Mouse (Mus musculus): ENCODE results near the gene Ankfy1. TPM values are rescaled to one million over a fixed set of nuclear protein-coding genes. Genes with fewer than 3 reads are reported as not detected.

Ankfy1 gene
- polyA plus RNA-seq (2015; fragmentation: Nextera tagmentation; extraction: Ambion mirVana) = 3.8 and 5.0 TPM in 2 replicates

- Histone ChIP-seq H3K36me3 (replicated peaks; ENCODE audit: insufficient read depth, low read length) (0 out of 2 replicates have a peak, but pooled peaks cover 2% of the 10 kb centered on the region), H3K4me1 (ENCODE audit: insufficient read depth) (peaks cover 51% of the 10 kb centered on the region), H3K9ac (replicated peaks) (peak within 1 kb of the TSS; percentile 83), H3K4me3 (ENCODE audit: low read depth, low read length) (peak within 1 kb of the TSS; percentile 97), H3K27ac (ENCODE audit: low read depth) (peak within 1 kb of the TSS; percentile 91), H3K4me2 (ENCODE audit: low read depth, low read length) (peak within 1 kb of the TSS; percentile 78), H3K27me3 (ENCODE audit: insufficient read depth, low read length) (no peaks in the 10 kb centered on the region), H3K9me3 (ENCODE audit: low read length) (no peaks in the 10 kb centered on the region)
- TF ChIP-seq EP300 (IDR thresholded peaks at IDR 0.05; ENCODE audit: low read depth) (peak; percentile 91), CTCF (IDR thresholded peaks at IDR 0.05; ENCODE audit: low read depth) (no peak)
- peak; percentile 98 for DNase-seq
- peak; percentile 95 for ATAC-seq
- WGBS (ENCODE audit: insufficient replicate concordance) = 1% methylated on average over 56 of the region's 56 CpGs
Measured at GRCm38 (mm10) chr11:72689551-72690510, at the start of gene Ankfy1. Gene Ankfy1 (plus strand): TSS chr11:72690006.

GRCm38 (mm10) chr11:72642730-72643129 lies 47.1 kb upstream of the Ankfy1 start:
- Histone ChIP-seq H3K9ac (replicated peaks) (no peak overlapping the region), H3K4me2 (ENCODE audit: low read depth, low read length) (no peak overlapping the region), H3K4me1 (ENCODE audit: insufficient read depth) (no peaks in the 10 kb centered on the region), H3K36me3 (replicated peaks; ENCODE audit: insufficient read depth, low read length) (no peaks in the 10 kb centered on the region), H3K27me3 (ENCODE audit: insufficient read depth, low read length) (no peaks in the 10 kb centered on the region), H3K4me3 (ENCODE audit: low read depth, low read length) (no peak overlapping the region), H3K9me3 (ENCODE audit: low read length) (no peaks in the 10 kb centered on the region), H3K27ac (ENCODE audit: low read depth) (no peak overlapping the region)
- DNase-seq = no peak
- 77% methylated on average over 4 of the region's 4 CpGs for WGBS (ENCODE audit: insufficient replicate concordance)
- TF ChIP-seq EP300 (IDR thresholded peaks at IDR 0.05; ENCODE audit: low read depth) (no peak), CTCF (IDR thresholded peaks at IDR 0.05; ENCODE audit: low read depth) (no peak)
- no peak for ATAC-seq

- no peaks in the 10 kb centered on the region for H3K4me1 ChIP-seq (ENCODE audit: insufficient read depth)
- H3K9me3 ChIP-seq (ENCODE audit: low read length) = no peaks in the 10 kb centered on the region
- H3K27me3 ChIP-seq (ENCODE audit: insufficient read depth, low read length) = no peaks in the 10 kb centered on the region
- no peaks in the 10 kb centered on the region for H3K36me3 ChIP-seq (replicated peaks; ENCODE audit: insufficient read depth, low read length)
- WGBS (ENCODE audit: insufficient replicate concordance) = 84% methylated on average over 5 of the region's 5 CpGs
- DNase-seq (no peak), ATAC-seq (no peak)
- TF ChIP-seq CTCF (IDR thresholded peaks at IDR 0.05; ENCODE audit: low read depth) = no peak
- TF ChIP-seq EP300 (IDR thresholded peaks at IDR 0.05; ENCODE audit: low read depth) = no peak
- no peak overlapping the region for H3K4me2 ChIP-seq (ENCODE audit: low read depth, low read length)
- no peak overlapping the region for H3K9ac ChIP-seq (replicated peaks)
- H3K27ac ChIP-seq (ENCODE audit: low read depth) = no peak overlapping the region
- H3K4me3 ChIP-seq (ENCODE audit: low read depth, low read length) = no peak overlapping the region
Measured at GRCm38 (mm10) chr11:72645386-72645785, 44.4 kb upstream of the Ankfy1 start.

GRCm38 (mm10) chr11:72650347-72650746 lies 39.5 kb upstream of the Ankfy1 start:
- H3K27me3 ChIP-seq (ENCODE audit: insufficient read depth, low read length) = no peaks in the 10 kb centered on the region
- WGBS (ENCODE audit: insufficient replicate concordance) = 83% methylated on average over 2 of the region's 2 CpGs
- H3K9me3 ChIP-seq (ENCODE audit: low read length) = no peaks in the 10 kb centered on the region
- H3K4me3 ChIP-seq (ENCODE audit: low read depth, low read length) = no peak overlapping the region
- H3K4me1 ChIP-seq (ENCODE audit: insufficient read depth) = no peaks in the 10 kb centered on the region
- H3K4me2 ChIP-seq (ENCODE audit: low read depth, low read length) = no peak overlapping the region
- ATAC-seq (no peak), DNase-seq (no peak)
- no peak overlapping the region for H3K9ac ChIP-seq (replicated peaks)
- TF ChIP-seq EP300 (IDR thresholded peaks at IDR 0.05; ENCODE audit: low read depth) (no peak), CTCF (IDR thresholded peaks at IDR 0.05; ENCODE audit: low read depth) (no peak)
- no peaks in the 10 kb centered on the region for H3K36me3 ChIP-seq (replicated peaks; ENCODE audit: insufficient read depth, low read length)
- no peak overlapping the region for H3K27ac ChIP-seq (ENCODE audit: low read depth)

- ATAC-seq (no peak), DNase-seq (no peak)
- Histone ChIP-seq H3K4me1 (ENCODE audit: insufficient read depth) (no peaks in the 10 kb centered on the region), H3K36me3 (replicated peaks; ENCODE audit: insufficient read depth, low read length) (no peaks in the 10 kb centered on the region), H3K9me3 (ENCODE audit: low read length) (no peaks in the 10 kb centered on the region), H3K4me3 (ENCODE audit: low read depth, low read length) (no peak overlapping the region), H3K4me2 (ENCODE audit: low read depth, low read length) (no peak overlapping the region), H3K27me3 (ENCODE audit: insufficient read depth, low read length) (no peaks in the 10 kb centered on the region), H3K9ac (replicated peaks) (no peak overlapping the region), H3K27ac (ENCODE audit: low read depth) (no peak overlapping the region)
- no peak for TF ChIP-seq EP300 (IDR thresholded peaks at IDR 0.05; ENCODE audit: low read depth)
- TF ChIP-seq CTCF (IDR thresholded peaks at IDR 0.05; ENCODE audit: low read depth) = peak; percentile 53
Measured at GRCm38 (mm10) chr11:72659918-72660317, 29.9 kb upstream of the Ankfy1 start.

GRCm38 (mm10) chr11:72660359-72660758 lies 29.4 kb upstream of the Ankfy1 start:
- H3K4me1 ChIP-seq (ENCODE audit: insufficient read depth) = no peaks in the 10 kb centered on the region
- ATAC-seq (no peak), DNase-seq (no peak)
- no peak overlapping the region for H3K4me2 ChIP-seq (ENCODE audit: low read depth, low read length)
- H3K9ac ChIP-seq (replicated peaks) = no peak overlapping the region
- H3K36me3 ChIP-seq (replicated peaks; ENCODE audit: insufficient read depth, low read length) = no peaks in the 10 kb centered on the region
- TF ChIP-seq CTCF (IDR thresholded peaks at IDR 0.05; ENCODE audit: low read depth) = no peak
- no peak for TF ChIP-seq EP300 (IDR thresholded peaks at IDR 0.05; ENCODE audit: low read depth)
- 86% methylated on average over 1 of the region's 1 CpGs for WGBS (ENCODE audit: insufficient replicate concordance)
- no peak overlapping the region for H3K4me3 ChIP-seq (ENCODE audit: low read depth, low read length)
- H3K27ac ChIP-seq (ENCODE audit: low read depth) = no peak overlapping the region
- no peaks in the 10 kb centered on the region for H3K9me3 ChIP-seq (ENCODE audit: low read length)
- H3K27me3 ChIP-seq (ENCODE audit: insufficient read depth, low read length) = no peaks in the 10 kb centered on the region
